Mouse (Mus musculus): ENCODE measurements around the gene Emsy. TPM values are rescaled to one million over a fixed set of nuclear protein-coding genes. Genes with fewer than 3 reads are reported as not detected.
A peak's percentile ranks its signal among the peaks of the same experiment; 100 is the strongest.

Gene Emsy
- total and polyA plus RNA-seq, 3 experiments: 12.3 to 25.2 (median 14.6) TPM

GRCm38 (mm10) chr7:98612936-98613335 is 43.6 kb downstream of the Emsy start:
- in situ Hi-C loops (cut with MboI; ENCODE audit: low pct_ligation_motif_present, low pct_unique_long_range_greater_than_20kb, low sequenced_read_pairs): no loop called here
- dilution Hi-C loops (cut with MboI; ENCODE audit: extremely low pct_ligation_motif_present, extremely low pct_unique_long_range_greater_than_20kb, low sequenced_read_pairs): no loop called here
- H3K9me3 ChIP-seq (replicated peaks; ENCODE audit: low read length): no peaks in the 10 kb centered on the region
- TF ChIP-seq POLR2AphosphoS2 (IDR thresholded peaks at IDR 0.05; ENCODE audit: low read depth, low read length): no peak
- no peak for TF ChIP-seq NRF1 (IDR thresholded peaks at IDR 0.05; ENCODE audit: low read depth, low read length)
- no peak for TF ChIP-seq UBTF (IDR thresholded peaks at IDR 0.05; ENCODE audit: low read depth, low read length)
- no peak for TF ChIP-seq NELFE (IDR thresholded peaks at IDR 0.05; ENCODE audit: low read depth, low read length)
- no peak for TF ChIP-seq TCF12 (IDR thresholded peaks at IDR 0.05; ENCODE audit: low read depth, low read length)
- no peak for TF ChIP-seq ZNF384 (IDR thresholded peaks at IDR 0.05; ENCODE audit: low read depth, low read length)
- no peak for TF ChIP-seq ZMIZ1 (IDR thresholded peaks at IDR 0.05; ENCODE audit: low read depth, low read length)
- no peak overlapping the region for H3K4me3 ChIP-seq (replicated peaks in 1 of 3; ENCODE audit: low read depth in 2 of 3, low read length in 2 of 3, poor library complexity in 1 of 3)
- no peaks in the 10 kb centered on the region for H3K4me1 ChIP-seq (ENCODE audit: control insufficient read depth in 1 of 2, insufficient read depth in 2 of 2)
- no peak overlapping the region for H3K27ac ChIP-seq (ENCODE audit: insufficient read depth, low read depth)
- H3K36me3 ChIP-seq (replicated peaks in 1 of 2; ENCODE audit: control insufficient read depth in 1 of 2, insufficient read depth in 1 of 2, low read length in 1 of 2): peaks cover 30 to 63% of the 10 kb centered on the region in 2 experiments
- H3K79me2 ChIP-seq (replicated peaks; ENCODE audit: control insufficient read depth, extremely low read depth, insufficient read depth, poor library complexity, severe bottlenecking): no peaks in the 10 kb centered on the region; the same call in 1 of the 2 replicates
- H3K27me3 ChIP-seq (replicated peaks): no peaks in the 10 kb centered on the region
- DNase-seq (ENCODE audit: extremely low read depth): no peak
- H3K4me2 ChIP-seq (ENCODE audit: insufficient read depth, low read depth, poor library complexity, severe bottlenecking): no peak overlapping the region
- H3K9ac ChIP-seq (ENCODE audit: insufficient read depth, low read depth): no peak overlapping the region

DNA sequence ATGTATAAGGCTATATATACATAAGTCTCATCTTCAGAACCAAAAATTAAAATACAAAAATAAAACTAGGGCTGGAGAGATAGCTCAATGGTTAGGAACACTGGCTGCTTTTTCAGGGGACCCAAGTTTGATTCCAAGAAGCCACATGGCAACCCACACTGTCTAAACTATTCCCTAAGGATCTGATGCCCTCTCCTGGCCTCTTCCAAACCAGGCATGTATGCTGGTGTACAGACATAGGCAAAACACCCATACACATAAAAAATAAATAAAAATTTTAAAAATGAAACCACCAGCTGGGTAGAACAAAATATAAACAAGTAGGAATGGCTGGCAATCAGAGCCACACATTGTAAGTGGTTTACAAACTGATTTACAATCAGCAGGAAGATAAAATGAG is 48.1 kb downstream of the Emsy start:
- peaks cover 0 to 7% of the 10 kb centered on the region in 2 experiments; a peak in 1 of 4 replicates for H3K4me1 ChIP-seq (ENCODE audit: control insufficient read depth in 1 of 2, insufficient read depth in 2 of 2)
- H3K9ac ChIP-seq (ENCODE audit: insufficient read depth, low read depth): no peak overlapping the region
- no peaks in the 10 kb centered on the region for H3K9me3 ChIP-seq (replicated peaks; ENCODE audit: low read length)
- in situ Hi-C loops (cut with MboI; ENCODE audit: low pct_ligation_motif_present, low pct_unique_long_range_greater_than_20kb, low sequenced_read_pairs) (no loop called here), dilution Hi-C loops (cut with MboI; ENCODE audit: extremely low pct_ligation_motif_present, extremely low pct_unique_long_range_greater_than_20kb, low sequenced_read_pairs) (no loop called here)
- no peak overlapping the region for H3K27ac ChIP-seq (ENCODE audit: insufficient read depth, low read depth)
- no peak overlapping the region for H3K4me2 ChIP-seq (ENCODE audit: insufficient read depth, low read depth, poor library complexity, severe bottlenecking)
- no peak for DNase-seq (ENCODE audit: extremely low read depth)
- TF ChIP-seq SMC3 (IDR thresholded peaks at IDR 0.05; ENCODE audit: low read depth, low read length) (no peak), GABPA (IDR thresholded peaks at IDR 0.05; ENCODE audit: insufficient replicate concordance, low read depth, low read length) (no peak), ETS1 (conservative IDR thresholded peaks at IDR 0.05; ENCODE audit: low read depth, low read length) (no peak), MXI1 (IDR thresholded peaks at IDR 0.05; ENCODE audit: low read depth, low read length) (no peak), CTCF (conservative IDR thresholded peaks at IDR 0.05 in 1 of 2, IDR thresholded peaks at IDR 0.05 in 1 of 2; ENCODE audit: low read depth in 2 of 2, low read length in 2 of 2) (0 out of 4 replicates have a peak, but pooled peaks of 1 of the 2 experiments have one; percentile 3), NRF1 (IDR thresholded peaks at IDR 0.05; ENCODE audit: low read depth, low read length) (no peak)
- H3K27me3 ChIP-seq (replicated peaks): no peaks in the 10 kb centered on the region
- no peak overlapping the region for H3K4me3 ChIP-seq (replicated peaks in 1 of 3; ENCODE audit: low read depth in 2 of 3, low read length in 2 of 3, poor library complexity in 1 of 3)
- peaks cover 16 to 57% of the 10 kb centered on the region in 2 experiments for H3K36me3 ChIP-seq (replicated peaks in 1 of 2; ENCODE audit: control insufficient read depth in 1 of 2, insufficient read depth in 1 of 2, low read length in 1 of 2)
- H3K79me2 ChIP-seq (replicated peaks; ENCODE audit: control insufficient read depth, extremely low read depth, insufficient read depth, poor library complexity, severe bottlenecking): no peaks in the 10 kb centered on the region

GRCm38 (mm10) chr7:98607158-98607557 is 49.4 kb downstream of the Emsy start:
- dilution Hi-C loops (cut with MboI; ENCODE audit: extremely low pct_ligation_motif_present, extremely low pct_unique_long_range_greater_than_20kb, low sequenced_read_pairs) (no loop called here), in situ Hi-C loops (cut with MboI; ENCODE audit: low pct_ligation_motif_present, low pct_unique_long_range_greater_than_20kb, low sequenced_read_pairs) (no loop called here)
- Histone ChIP-seq H3K4me1 (ENCODE audit: control insufficient read depth in 1 of 2, insufficient read depth in 2 of 2) (peaks cover 0 to 7% of the 10 kb centered on the region in 2 experiments; a peak in 1 of 4 replicates), H3K27me3 (replicated peaks) (no peaks in the 10 kb centered on the region), H3K4me3 (replicated peaks in 1 of 3; ENCODE audit: low read depth in 2 of 3, low read length in 2 of 3, poor library complexity in 1 of 3) (no peak overlapping the region), H3K79me2 (replicated peaks; ENCODE audit: control insufficient read depth, extremely low read depth, insufficient read depth, poor library complexity, severe bottlenecking) (no peaks in the 10 kb centered on the region), H3K9ac (ENCODE audit: insufficient read depth, low read depth) (no peak overlapping the region), H3K9me3 (replicated peaks; ENCODE audit: low read length) (no peaks in the 10 kb centered on the region), H3K4me2 (ENCODE audit: insufficient read depth, low read depth, poor library complexity, severe bottlenecking) (no peak overlapping the region), H3K27ac (ENCODE audit: insufficient read depth, low read depth) (no peak overlapping the region), H3K36me3 (replicated peaks in 1 of 2; ENCODE audit: control insufficient read depth in 1 of 2, insufficient read depth in 1 of 2, low read length in 1 of 2) (peaks cover 16 to 59% of the 10 kb centered on the region in 2 experiments)
- peak; percentile 37 for DNase-seq (ENCODE audit: extremely low read depth)
- TF ChIP-seq ZMIZ1 (IDR thresholded peaks at IDR 0.05; ENCODE audit: low read depth, low read length): no peak
- TF ChIP-seq GABPA (IDR thresholded peaks at IDR 0.05; ENCODE audit: insufficient replicate concordance, low read depth, low read length): no peak
- TF ChIP-seq ZNF384 (IDR thresholded peaks at IDR 0.05; ENCODE audit: low read depth, low read length): no peak
- TF ChIP-seq KAT2A (IDR thresholded peaks at IDR 0.05; ENCODE audit: insufficient replicate concordance, low read length): no peak
- TF ChIP-seq MXI1 (IDR thresholded peaks at IDR 0.05; ENCODE audit: low read depth, low read length): no peak
- TF ChIP-seq POLR2AphosphoS2 (IDR thresholded peaks at IDR 0.05; ENCODE audit: low read depth, low read length): no peak
- no peak for TF ChIP-seq CHD1 (IDR thresholded peaks at IDR 0.05; ENCODE audit: low read depth, low read length)
- TF ChIP-seq CTCF (conservative IDR thresholded peaks at IDR 0.05 in 1 of 2, IDR thresholded peaks at IDR 0.05 in 1 of 2; ENCODE audit: low read depth in 2 of 2, low read length in 2 of 2): peak in 1 of 2 experiments; percentile 73; a peak in 3 of 4 replicates
- TF ChIP-seq SIN3A (IDR thresholded peaks at IDR 0.05; ENCODE audit: low read length): no peak
- no peak for TF ChIP-seq USF1 (IDR thresholded peaks at IDR 0.05; ENCODE audit: low read depth, low read length)
- no peak for TF ChIP-seq RCOR1 (conservative IDR thresholded peaks at IDR 0.05; ENCODE audit: low read depth, low read length)
- TF ChIP-seq TBP (conservative IDR thresholded peaks at IDR 0.05; ENCODE audit: low read depth, low read length): no peak
- no peak for TF ChIP-seq EP300 (IDR thresholded peaks at IDR 0.05; ENCODE audit: low read length)
- peak; percentile 74 for TF ChIP-seq RAD21 (IDR thresholded peaks at IDR 0.05; ENCODE audit: low read depth, low read length)
- TF ChIP-seq POLR2A (IDR thresholded peaks at IDR 0.05; ENCODE audit: low read depth, low read length): no peak
- no peak for TF ChIP-seq NELFE (IDR thresholded peaks at IDR 0.05; ENCODE audit: low read depth, low read length)
- no peak for TF ChIP-seq ZKSCAN1 (IDR thresholded peaks at IDR 0.05; ENCODE audit: borderline replicate concordance, low read depth, low read length)
- peak; percentile 31 for TF ChIP-seq ZC3H11A (IDR thresholded peaks at IDR 0.05; ENCODE audit: low read depth, low read length)
- no peak for TF ChIP-seq MYC (IDR thresholded peaks at IDR 0.05; ENCODE audit: low read depth, low read length)
- no peak for TF ChIP-seq ELF1 (IDR thresholded peaks at IDR 0.05; ENCODE audit: low read depth, low read length)

Data from CH12.LX (cell line).